Mouse (Mus musculus) embryo, embryonic 10.5 days (tissue): ENCODE data around the gene Gm20388.
A peak's percentile ranks its signal among the peaks of the same experiment; 100 is the strongest.

Experiments
- DNase-seq: peaks from one replicate; pipeline ENCODE4 v3.0.0-alpha.2; 2015; ENCODE audit warnings: low spot score

Gene Gm20388

GRCm38 (mm10) chr8:122522796-122523651, 2612.4 kb downstream of the Gm20388 start:
- peak; percentile 30 for DNase-seq

GRCm38 (mm10) chr8:122523652-122524360, 2613.2 kb downstream of the Gm20388 start:
- peak; percentile 26 for DNase-seq

GRCm38 (mm10) chr8:122524506-122524905, 2613.9 kb downstream of the Gm20388 start:
- no peak for DNase-seq

GRCm38 (mm10) chr8:122525004-122525403, 2614.4 kb downstream of the Gm20388 start:
- DNase-seq, result no peak

- DNase-seq, result no peak
Measured at GRCm38 (mm10) chr8:122526084-122526483, 2615.4 kb downstream of the Gm20388 start.

GRCm38 (mm10) chr8:122526526-122527170, 2616.0 kb downstream of the Gm20388 start:
- no peak for DNase-seq

- no peak for DNase-seq
Measured at GRCm38 (mm10) chr8:122527937-122528336, 2617.3 kb downstream of the Gm20388 start.

- no peak for DNase-seq
Measured at GRCm38 (mm10) chr8:122529159-122529558, 2618.5 kb downstream of the Gm20388 start.

- DNase-seq, result no peak
Measured at GRCm38 (mm10) chr8:122531312-122531711, 2620.7 kb downstream of the Gm20388 start.

GRCm38 (mm10) chr8:122537033-122537432, 2626.4 kb downstream of the Gm20388 start:
- DNase-seq, result no peak

GRCm38 (mm10) chr8:122537812-122538211, 2627.2 kb downstream of the Gm20388 start:
- DNase-seq, result no peak

- no peak for DNase-seq
Measured at GRCm38 (mm10) chr8:122538310-122539076, 2627.9 kb downstream of the Gm20388 start.

GRCm38 (mm10) chr8:122544138-122544537, 2633.5 kb downstream of the Gm20388 start:
- no peak for DNase-seq

- no peak for DNase-seq
Measured at GRCm38 (mm10) chr8:122546066-122546755, 2635.6 kb downstream of the Gm20388 start.

GRCm38 (mm10) chr8:122546811-122547453, 2636.3 kb downstream of the Gm20388 start:
- DNase-seq, result peak; percentile 52

GRCm38 (mm10) chr8:122547815-122548214, 2637.2 kb downstream of the Gm20388 start:
- DNase-seq, result peak; percentile 51

GRCm38 (mm10) chr8:122548331-122548730, 2637.7 kb downstream of the Gm20388 start:
- no peak for DNase-seq

- no peak for DNase-seq
Measured at GRCm38 (mm10) chr8:122548891-122549439, 2638.3 kb downstream of the Gm20388 start.

GRCm38 (mm10) chr8:122550234-122550994, 2639.8 kb downstream of the Gm20388 start:
- peak; percentile 67 for DNase-seq

- no peak for DNase-seq
Measured at GRCm38 (mm10) chr8:122550995-122551264, 2640.3 kb downstream of the Gm20388 start.
